Mouse (Mus musculus): ENCODE measurements around the gene Olfr548-ps1. TPM values are rescaled to one million over a fixed set of nuclear protein-coding genes. Genes with fewer than 3 reads are reported as not detected.

The Olfr548-ps1 gene
- polyA plus RNA-seq, 1 experiment from 2014 or later = not detected

Other genes starting within 250 kb of the Olfr548-ps1 start
- gene Rrm1, start 99.2 kb upstream of the Olfr548-ps1 start, polyA plus RNA-seq (2015; fragmentation: Nextera tagmentation; extraction: Ambion mirVana) = 120 and 122 TPM in 2 replicates
- 0.24 TPM in 1 of 2 replicates, not detected in the other for gene Olfr543, start 59.2 kb upstream of the Olfr548-ps1 start, polyA plus RNA-seq (2015; fragmentation: Nextera tagmentation; extraction: Ambion mirVana)
- gene Olfr544, start 52.6 kb upstream of the Olfr548-ps1 start, polyA plus RNA-seq (2015; fragmentation: Nextera tagmentation; extraction: Ambion mirVana) = 0.09 TPM in 2 replicates
- 0.06 and 0.10 TPM in 2 replicates for gene Olfr545, start 41.3 kb upstream of the Olfr548-ps1 start, polyA plus RNA-seq (2015; fragmentation: Nextera tagmentation; extraction: Ambion mirVana)
- gene Olfr547, start 6.1 kb upstream of the Olfr548-ps1 start, polyA plus RNA-seq (2015; fragmentation: Nextera tagmentation; extraction: Ambion mirVana) = not detected in 2 replicates
- gene Olfr549, start 9.0 kb downstream of the Olfr548-ps1 start, polyA plus RNA-seq (2015; fragmentation: Nextera tagmentation; extraction: Ambion mirVana) = not detected in 2 replicates
- 0.49 and 0.97 TPM in 2 replicates for gene Trim21, start 24.6 kb downstream of the Olfr548-ps1 start, polyA plus RNA-seq (2015; fragmentation: Nextera tagmentation; extraction: Ambion mirVana)
- 0.05 TPM in 1 of 2 replicates, not detected in the other for gene Olfr550, start 30.5 kb downstream of the Olfr548-ps1 start, polyA plus RNA-seq (2015; fragmentation: Nextera tagmentation; extraction: Ambion mirVana)
- not detected in 2 replicates for gene Olfr551, start 51.0 kb downstream of the Olfr548-ps1 start, polyA plus RNA-seq (2015; fragmentation: Nextera tagmentation; extraction: Ambion mirVana)
- not detected in 2 replicates for gene Olfr552, start 56.9 kb downstream of the Olfr548-ps1 start, polyA plus RNA-seq (2015; fragmentation: Nextera tagmentation; extraction: Ambion mirVana)
- gene Olfr553, start 77.3 kb downstream of the Olfr548-ps1 start, polyA plus RNA-seq (2015; fragmentation: Nextera tagmentation; extraction: Ambion mirVana) = not detected in 2 replicates
- gene Olfr554, start 97.5 kb downstream of the Olfr548-ps1 start, polyA plus RNA-seq (2015; fragmentation: Nextera tagmentation; extraction: Ambion mirVana) = not detected in 2 replicates
- not detected in 2 replicates for gene Olfr555, start 117.9 kb downstream of the Olfr548-ps1 start, polyA plus RNA-seq (2015; fragmentation: Nextera tagmentation; extraction: Ambion mirVana)
- gene Olfr556, start 124.0 kb downstream of the Olfr548-ps1 start, polyA plus RNA-seq (2015; fragmentation: Nextera tagmentation; extraction: Ambion mirVana) = not detected in 2 replicates
- gene Trim68, start 146.4 kb downstream of the Olfr548-ps1 start, polyA plus RNA-seq (2015; fragmentation: Nextera tagmentation; extraction: Ambion mirVana) = 13.6 and 14.3 TPM in 2 replicates
- not detected in 2 replicates for gene Olfr557, start 155.0 kb downstream of the Olfr548-ps1 start, polyA plus RNA-seq (2015; fragmentation: Nextera tagmentation; extraction: Ambion mirVana)
- 1.1 and 1.8 TPM in 2 replicates for gene Olfr558, start 161.3 kb downstream of the Olfr548-ps1 start, polyA plus RNA-seq (2015; fragmentation: Nextera tagmentation; extraction: Ambion mirVana)
- gene Olfr33, start 178.2 kb downstream of the Olfr548-ps1 start, polyA plus RNA-seq (2015; fragmentation: Nextera tagmentation; extraction: Ambion mirVana) = not detected in 2 replicates
- not detected in 2 replicates for gene Olfr559, start 186.6 kb downstream of the Olfr548-ps1 start, polyA plus RNA-seq (2015; fragmentation: Nextera tagmentation; extraction: Ambion mirVana)
- not detected in 2 replicates for gene Olfr560, start 218.5 kb downstream of the Olfr548-ps1 start, polyA plus RNA-seq (2015; fragmentation: Nextera tagmentation; extraction: Ambion mirVana)
- gene Olfr78, start 218.6 kb downstream of the Olfr548-ps1 start, polyA plus RNA-seq (2015; fragmentation: Nextera tagmentation; extraction: Ambion mirVana) = 0.22 and 0.34 TPM in 2 replicates
- not detected in 2 replicates for gene Olfr561, start 230.3 kb downstream of the Olfr548-ps1 start, polyA plus RNA-seq (2015; fragmentation: Nextera tagmentation; extraction: Ambion mirVana)

Measured in limb, embryonic 15.5 days (tissue).